Mouse (Mus musculus) ES-Bruce4 (cell line): ENCODE data around the gene Supt20. TPM values are rescaled to one million over a fixed set of nuclear protein-coding genes. Genes with fewer than 3 reads are reported as not detected.

Experiments used
- H3K27ac ChIP-seq: 2 replicates; pipeline ENCODE4 v1.5.1; 2012; ENCODE audit warnings: low read length, inconsistent platforms; ENCODE audit not compliant: insufficient read depth
- H3K27me3 ChIP-seq: 2 replicates; pipeline ENCODE4 v1.6.1; 2012; ENCODE audit warnings: mild to moderate bottlenecking, low read length, inconsistent platforms; ENCODE audit not compliant: control insufficient read depth, poor library complexity, insufficient read depth, severe bottlenecking
- H3K36me3 ChIP-seq: 2 replicates; pipeline ENCODE4 v1.6.1; 2012; ENCODE audit warnings: inconsistent platforms, mild to moderate bottlenecking, low read length, moderate library complexity; ENCODE audit not compliant: control insufficient read depth, poor library complexity, insufficient read depth, severe bottlenecking
- H3K4me1 ChIP-seq: one replicate; pipeline ENCODE4 v1.8.1; 2011; ENCODE audit warnings: low read length; ENCODE audit not compliant: control insufficient read depth, insufficient read depth
- H3K4me3 ChIP-seq: 2 replicates; pipeline ENCODE4 v1.5.1; 2011; ENCODE audit warnings: low read depth, mild to moderate bottlenecking, low read length
- H3K9ac ChIP-seq: 2 replicates; pipeline ENCODE4 v1.6.1; 2012; ENCODE audit warnings: low read depth, mild to moderate bottlenecking, inconsistent platforms; ENCODE audit not compliant: poor library complexity, severe bottlenecking
- H3K9me3 ChIP-seq: replicated peaks from 2 replicates; pipeline ENCODE4 v1.6.1; 2012; ENCODE audit warnings: mild to moderate bottlenecking, low read length, inconsistent platforms; ENCODE audit not compliant: control insufficient read depth, poor library complexity, insufficient read depth, severe bottlenecking
- CTCF ChIP-seq: IDR thresholded peaks from one replicate; pipeline ENCODE4 v1.8.1; 2011; ENCODE audit warnings: low read depth, low read length
- EP300 ChIP-seq: IDR thresholded peaks from 2 replicates; pipeline ENCODE4 v1.6.1; 2011; ENCODE audit warnings: low read depth, low read length; ENCODE audit not compliant: insufficient read depth
- POLR2A ChIP-seq: IDR thresholded peaks from one replicate; pipeline ENCODE4 v1.8.1; 2011; ENCODE audit warnings: low read length; ENCODE audit not compliant: insufficient read depth
- polyA plus RNA-seq: library from polyadenylated mRNA; stranded (reverse); fragments of >200 nt; gene quantifications from 2 replicates; pipeline ENCODE4 v1.2.4, GENCODE M21; 2011; ENCODE audit warnings: low read depth; ENCODE audit not compliant: missing spikeins, insufficient read depth, insufficient read length

The Supt20 gene
- polyA plus RNA-seq, 1 experiment = 99.9 TPM

GRCm38 (mm10) chr3:54657888-54658626 is 34.5 kb upstream of the Supt20 start:
- H3K27me3 ChIP-seq = no peaks in the 10 kb centered on the region
- H3K9ac ChIP-seq = no peak overlapping the region
- TF ChIP-seq POLR2A (no peak), EP300 (no peak), CTCF (no peak)
- H3K4me1 ChIP-seq = no peaks in the 10 kb centered on the region
- no peak overlapping the region for H3K4me3 ChIP-seq
- H3K36me3 ChIP-seq = no peaks in the 10 kb centered on the region
- H3K27ac ChIP-seq = no peak overlapping the region
- H3K9me3 ChIP-seq = no peaks in the 10 kb centered on the region

DNA sequence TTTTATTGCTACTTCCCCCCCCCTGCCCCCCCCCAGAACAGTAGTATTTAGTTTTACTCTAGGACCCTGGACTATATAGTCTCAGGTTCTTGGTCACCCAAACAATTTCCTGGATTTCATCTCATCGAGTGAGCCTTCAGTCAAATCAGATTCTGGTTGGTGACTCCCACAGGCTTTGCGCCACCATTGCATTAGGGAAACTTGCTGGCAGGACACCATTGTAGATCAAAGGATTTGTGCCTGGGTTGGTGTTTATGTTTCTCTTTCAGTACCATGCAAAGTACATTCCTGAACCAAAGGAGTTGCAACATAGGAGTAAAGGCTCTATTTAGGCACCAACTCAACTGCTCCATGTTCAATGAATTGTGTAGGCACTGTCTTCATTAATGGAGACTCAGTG is 32.9 kb upstream of the Supt20 start:
- no peak overlapping the region for H3K4me3 ChIP-seq
- H3K9ac ChIP-seq = no peak overlapping the region
- H3K36me3 ChIP-seq = no peaks in the 10 kb centered on the region
- no peaks in the 10 kb centered on the region for H3K27me3 ChIP-seq
- H3K9me3 ChIP-seq = no peaks in the 10 kb centered on the region
- no peaks in the 10 kb centered on the region for H3K4me1 ChIP-seq
- H3K27ac ChIP-seq = no peak overlapping the region
- no peak for TF ChIP-seq POLR2A
- TF ChIP-seq EP300 = no peak
- no peak for TF ChIP-seq CTCF

- H3K27me3 ChIP-seq = no peaks in the 10 kb centered on the region
- TF ChIP-seq EP300 (no peak), POLR2A (no peak), CTCF (peak; percentile 20)
- no peaks in the 10 kb centered on the region for H3K9me3 ChIP-seq
- H3K9ac ChIP-seq = no peak overlapping the region
- no peak overlapping the region for H3K27ac ChIP-seq
- no peak overlapping the region for H3K4me3 ChIP-seq
- H3K36me3 ChIP-seq = no peaks in the 10 kb centered on the region
- H3K4me1 ChIP-seq = no peaks in the 10 kb centered on the region
These were observed 30.2 kb upstream of the Supt20 start for GRCm38 (mm10) chr3:54662411-54662810.

GRCm38 (mm10) chr3:54668141-54668540 is 24.5 kb upstream of the Supt20 start:
- Histone ChIP-seq H3K27me3 (no peaks in the 10 kb centered on the region), H3K27ac (no peak overlapping the region), H3K4me1 (no peaks in the 10 kb centered on the region), H3K4me3 (no peak overlapping the region), H3K9ac (no peak overlapping the region), H3K36me3 (no peaks in the 10 kb centered on the region), H3K9me3 (no peaks in the 10 kb centered on the region)
- TF ChIP-seq POLR2A = no peak
- no peak for TF ChIP-seq CTCF

DNA sequence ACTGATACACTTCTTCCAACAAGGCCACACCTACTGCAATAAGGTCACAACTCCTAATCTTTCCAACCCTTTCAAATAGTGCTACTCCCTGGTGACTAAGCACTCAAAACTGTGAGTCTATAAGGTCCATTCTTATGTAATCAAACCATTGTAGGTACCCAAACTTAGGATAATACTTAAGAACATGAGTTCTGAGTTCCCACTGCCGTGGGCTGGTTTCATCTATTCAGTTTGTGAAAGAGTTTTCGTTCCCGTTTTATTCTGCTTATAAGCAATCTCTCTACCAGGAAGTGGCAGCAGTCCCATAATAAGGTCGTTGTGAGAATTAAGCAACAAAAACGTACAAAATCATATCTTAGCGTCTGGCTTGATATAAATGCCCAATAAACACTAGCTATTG is 23.9 kb upstream of the Supt20 start:
- no peak for TF ChIP-seq EP300
- no peak for TF ChIP-seq POLR2A
- TF ChIP-seq CTCF = no peak

DNA sequence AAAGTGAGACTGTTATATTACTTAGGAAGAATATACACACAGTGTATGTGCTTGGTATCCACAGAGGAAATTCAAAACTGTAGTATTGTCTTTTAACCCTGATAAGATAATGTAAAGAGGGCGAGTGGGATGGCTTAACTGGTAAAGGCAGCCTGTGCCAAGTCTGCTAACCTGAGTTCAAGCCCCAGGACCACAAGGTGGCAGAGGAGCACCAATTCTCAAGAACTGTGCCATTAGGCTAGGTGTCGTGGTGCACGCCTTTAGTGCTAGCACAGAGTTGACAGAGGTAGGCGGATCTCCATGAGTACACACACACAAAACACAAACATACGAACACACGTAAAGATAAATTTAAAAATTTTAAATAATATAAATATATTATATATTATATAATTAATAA is 23.0 kb upstream of the Supt20 start:
- Histone ChIP-seq H3K4me3 (no peak overlapping the region), H3K9me3 (no peaks in the 10 kb centered on the region), H3K9ac (no peak overlapping the region), H3K27ac (no peak overlapping the region), H3K4me1 (no peaks in the 10 kb centered on the region), H3K27me3 (no peaks in the 10 kb centered on the region), H3K36me3 (no peaks in the 10 kb centered on the region)
- TF ChIP-seq EP300 (no peak), POLR2A (no peak), CTCF (peak; percentile 26)

More for the DNA sequence above, 23.9 kb upstream of the Supt20 start:
- Histone ChIP-seq H3K9me3 (no peaks in the 10 kb centered on the region), H3K36me3 (no peaks in the 10 kb centered on the region), H3K27ac (no peak overlapping the region), H3K9ac (no peak overlapping the region), H3K27me3 (no peaks in the 10 kb centered on the region), H3K4me3 (no peak overlapping the region), H3K4me1 (no peaks in the 10 kb centered on the region)
